Mouse (Mus musculus) telencephalon, adult 2 months (tissue): ENCODE results near the gene Tnfrsf22.
A peak's percentile ranks its signal among the peaks of the same experiment; 100 is the strongest.
"Not testable (repeated sequence)": the region's sequence is repeated elsewhere in the genome, so short reads cannot be mapped to it uniquely, and the experiment has no call there.

Experiments
- DNase-seq: peaks from one replicate; pipeline ENCODE4 v3.0.0-alpha.2; 2011; ENCODE audit warnings: low read depth, low spot score

Tnfrsf22 gene

DNA sequence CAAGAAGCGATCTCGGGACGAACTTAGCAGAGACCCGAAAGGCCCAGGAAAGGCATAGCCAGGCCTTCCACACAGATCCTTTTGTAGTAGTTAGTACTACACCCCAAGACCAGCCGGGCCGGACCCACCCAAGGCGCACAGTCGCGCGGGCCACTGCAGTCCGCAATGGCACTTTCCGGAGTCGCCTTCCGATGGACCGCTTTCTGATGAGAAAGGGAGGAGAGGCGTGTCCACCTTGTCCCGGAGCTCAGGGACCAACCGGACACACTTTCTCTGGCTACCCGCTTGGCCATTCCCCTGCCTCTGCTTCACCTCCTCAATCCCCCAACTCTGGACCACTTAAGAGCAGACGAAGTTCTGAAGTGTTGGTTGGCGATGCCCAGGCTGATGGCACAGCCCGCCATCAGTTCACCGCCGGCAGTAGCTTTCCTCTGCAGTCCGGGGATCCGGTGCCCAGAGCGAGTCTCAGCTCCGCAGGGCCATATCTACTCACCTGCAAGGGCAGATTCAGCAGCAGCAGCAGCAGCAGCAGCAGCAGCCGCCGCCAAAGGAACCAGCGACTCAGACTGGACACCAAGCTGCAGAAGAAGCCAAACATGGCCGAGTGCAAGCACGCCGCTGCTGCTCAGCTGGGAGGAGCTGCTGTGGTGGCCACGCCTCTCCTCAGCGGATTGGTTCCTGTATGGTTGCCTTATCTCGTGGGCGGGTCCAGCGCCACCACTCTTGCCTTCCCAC is at the start of gene Tnfrsf22:
Gene Tnfrsf22 (minus strand): TSS at position 628 of the 735 bp plus-strand sequence.
- peak; percentile 54 for DNase-seq

DNA sequence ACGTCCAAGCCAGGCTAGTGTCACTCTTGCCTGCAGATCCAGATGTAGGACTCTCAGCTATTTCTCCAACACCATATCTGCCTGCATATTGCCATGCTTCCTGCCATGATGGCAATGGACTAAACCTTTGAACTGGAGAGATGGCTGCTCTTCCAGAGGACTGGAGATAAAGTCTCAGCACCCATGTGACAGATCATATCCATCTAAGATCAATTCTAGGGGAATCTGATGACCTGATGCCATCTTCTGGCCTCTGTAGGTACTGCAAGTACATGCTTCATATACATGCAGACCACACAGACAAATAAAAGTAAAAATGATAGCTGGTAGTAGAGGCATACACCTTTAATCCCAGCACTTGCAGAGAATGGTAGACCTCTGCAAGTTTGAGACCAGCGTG is 46.7 kb upstream of the Tnfrsf22 start:
- no peak for DNase-seq

DNA sequence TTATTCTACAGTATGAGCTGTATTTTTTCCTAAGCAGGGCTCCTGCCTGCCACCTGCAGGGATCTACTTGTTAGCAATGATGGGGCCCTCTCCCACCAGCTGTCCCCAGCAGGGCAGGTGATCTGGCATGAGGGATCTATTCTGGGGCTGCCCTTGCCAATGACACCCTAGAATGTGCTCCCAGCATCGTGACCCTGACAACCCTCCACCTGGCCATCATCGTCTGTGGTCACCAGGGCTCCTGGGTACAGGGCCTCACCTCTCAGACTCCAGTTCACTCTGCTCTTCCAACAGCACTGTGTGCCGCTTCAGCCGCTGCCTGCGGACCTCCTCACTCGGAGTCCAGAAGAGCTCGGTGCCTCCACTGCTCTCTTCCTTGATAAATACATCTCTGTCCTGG is 45.1 kb upstream of the Tnfrsf22 start:
- no peak for DNase-seq

DNA sequence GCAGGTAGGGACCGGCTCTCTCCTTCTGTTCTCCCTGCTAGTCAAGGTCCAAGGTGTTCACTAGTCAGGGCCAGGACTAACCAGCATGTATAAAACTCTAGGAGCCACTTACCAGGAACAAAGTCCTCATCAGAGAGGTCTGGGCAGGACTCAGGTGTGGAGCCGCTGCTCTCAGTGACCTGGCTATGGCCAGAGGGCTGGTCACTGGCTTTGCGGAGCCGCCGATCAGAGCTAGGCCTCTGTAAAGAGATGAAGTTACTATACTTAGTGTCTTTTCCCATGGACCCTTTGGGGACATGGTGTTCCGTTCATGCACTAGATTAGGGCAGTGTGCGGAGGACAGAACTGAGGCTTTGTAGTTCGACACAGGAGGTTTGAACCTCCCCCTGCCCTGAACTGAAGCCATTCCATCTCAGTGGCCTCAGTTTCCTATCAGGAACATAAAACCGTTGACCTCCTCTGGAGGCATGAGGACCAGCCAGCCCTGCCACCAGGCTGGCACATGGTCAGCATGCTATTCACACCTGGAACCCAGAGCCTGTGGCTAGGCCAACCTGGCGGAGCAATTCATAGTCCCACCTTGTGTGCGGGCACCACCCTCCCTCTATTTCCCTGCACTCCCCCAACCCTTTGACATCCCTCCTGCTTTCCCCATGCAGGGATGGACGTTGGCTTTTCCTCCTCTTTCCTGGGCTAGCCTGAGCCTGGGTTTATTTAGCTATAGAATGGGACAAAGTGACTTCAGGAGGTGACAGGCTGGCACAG is 43.5 kb upstream of the Tnfrsf22 start:
- DNase-seq, result no peak

- no peak for DNase-seq
Measured at GRCm38 (mm10) chr7:143691909-143692308, 42.4 kb upstream of the Tnfrsf22 start.

DNA sequence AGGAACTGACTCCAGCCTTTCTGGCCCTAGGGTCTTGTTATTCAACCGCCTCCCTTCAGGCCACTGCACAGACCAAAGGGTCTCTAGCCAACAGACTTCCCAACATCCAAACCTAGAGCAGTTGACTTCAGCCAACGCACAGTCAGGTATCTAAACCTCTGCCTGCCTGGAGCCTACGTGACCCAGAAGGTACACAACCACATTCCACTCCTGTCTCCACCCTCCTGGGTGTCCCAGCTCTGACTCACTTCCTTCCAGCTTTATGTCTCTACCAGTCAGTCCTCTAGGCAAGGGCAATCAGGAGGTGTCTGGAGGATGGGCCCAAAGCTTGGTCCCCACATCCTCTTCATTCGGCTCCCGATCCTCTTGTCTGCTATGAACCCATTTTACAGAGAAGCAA is 41.7 kb upstream of the Tnfrsf22 start:
- DNase-seq, result no peak

- DNase-seq, result no peak
Measured at GRCm38 (mm10) chr7:143689946-143690345, 40.5 kb upstream of the Tnfrsf22 start.

- no peak for DNase-seq
Measured at GRCm38 (mm10) chr7:143689481-143689880, 40.0 kb upstream of the Tnfrsf22 start.

DNA sequence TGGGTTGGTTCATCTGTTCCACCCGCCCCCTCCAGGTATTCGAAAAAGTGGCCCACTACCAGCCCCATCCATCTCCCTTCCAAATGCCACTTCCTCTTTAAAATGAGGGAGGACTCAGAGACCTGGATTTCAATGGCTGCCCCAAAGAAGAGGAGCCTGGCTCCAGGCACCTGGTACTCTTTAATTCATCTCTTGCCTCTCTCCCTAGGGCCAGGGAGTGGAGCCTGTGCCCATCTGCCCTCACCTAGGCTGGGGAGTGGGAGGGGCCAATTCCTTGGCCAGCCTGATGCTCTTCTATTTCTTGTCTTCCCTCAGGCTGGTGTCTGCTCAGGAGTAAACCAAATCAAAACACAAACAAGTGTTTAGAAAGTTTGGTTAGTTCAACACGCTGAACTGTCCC is 37.2 kb upstream of the Tnfrsf22 start:
- not testable (repeated sequence) for DNase-seq

GRCm38 (mm10) chr7:143686191-143686590 is 36.7 kb upstream of the Tnfrsf22 start:
- DNase-seq, result not testable (repeated sequence)

DNA sequence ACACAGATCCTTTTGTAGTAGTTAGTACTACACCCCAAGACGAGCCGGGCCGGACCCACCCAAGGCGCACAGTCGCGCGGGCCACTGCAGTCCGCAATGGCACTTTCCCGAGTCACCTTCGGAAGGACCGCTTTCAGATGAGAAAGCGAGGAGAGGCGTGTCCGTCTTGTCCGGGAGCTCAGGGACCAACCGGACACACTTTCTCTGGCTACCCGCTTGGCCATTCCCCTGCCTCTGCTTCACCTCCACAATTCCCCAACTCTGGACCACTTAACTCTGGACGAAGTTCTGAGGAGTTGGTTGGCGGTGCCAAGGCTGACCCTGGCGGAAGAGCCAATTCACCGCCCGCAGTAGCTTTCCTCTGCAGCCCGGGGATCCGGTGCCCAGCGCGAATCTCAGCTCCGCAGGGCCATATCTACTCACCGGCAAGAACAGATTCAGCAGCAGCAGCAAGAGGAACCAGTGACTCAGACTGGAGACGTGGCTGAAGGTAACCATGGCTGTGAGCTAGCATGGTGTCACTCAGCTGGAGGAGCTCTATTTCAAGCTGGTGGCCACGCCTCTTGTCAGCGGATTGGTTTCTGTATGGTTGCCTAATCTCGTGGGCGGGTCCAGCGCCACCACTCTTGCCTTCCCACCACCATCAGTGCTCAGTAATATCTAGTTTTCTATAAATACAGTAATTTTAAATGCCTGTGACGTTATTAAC is 36.1 kb upstream of the Tnfrsf22 start, which contains the start of gene Tnfrsf23:
Gene Tnfrsf23 (minus strand): TSS at position 514 of the 709 bp plus-strand sequence.
- DNase-seq, result peak; percentile 77

GRCm38 (mm10) chr7:143684569-143684968 is 35.1 kb upstream of the Tnfrsf22 start:
- DNase-seq, result not testable (repeated sequence)

GRCm38 (mm10) chr7:143681566-143681965 is 32.1 kb upstream of the Tnfrsf22 start:
- no peak for DNase-seq

- not testable (repeated sequence) for DNase-seq
Measured at GRCm38 (mm10) chr7:143680836-143681235, 31.4 kb upstream of the Tnfrsf22 start.

DNA sequence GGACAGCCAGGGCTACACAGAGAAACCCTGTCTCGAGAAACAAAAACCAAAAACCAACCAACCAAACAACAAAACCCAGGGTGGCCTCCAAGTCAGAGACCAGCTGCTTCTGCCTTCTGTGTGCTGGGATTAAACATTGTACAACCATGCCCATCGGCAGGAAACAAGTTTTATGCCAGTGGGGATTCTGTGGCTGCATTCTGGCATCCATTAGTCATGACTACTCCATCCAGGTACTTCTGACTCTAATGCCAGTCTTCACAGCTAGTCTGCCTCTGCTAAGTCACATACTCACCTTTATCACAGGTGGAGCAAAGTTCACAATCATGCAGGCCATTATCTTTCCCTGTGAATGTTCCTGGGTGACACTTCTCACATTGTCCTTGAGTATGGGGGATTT is 30.2 kb upstream of the Tnfrsf22 start:
- DNase-seq, result not testable (repeated sequence)

GRCm38 (mm10) chr7:143666427-143667311 is 17.2 kb upstream of the Tnfrsf22 start:
- DNase-seq, result no peak

GRCm38 (mm10) chr7:143663470-143663869 is 14.0 kb upstream of the Tnfrsf22 start:
- DNase-seq, result no peak

DNA sequence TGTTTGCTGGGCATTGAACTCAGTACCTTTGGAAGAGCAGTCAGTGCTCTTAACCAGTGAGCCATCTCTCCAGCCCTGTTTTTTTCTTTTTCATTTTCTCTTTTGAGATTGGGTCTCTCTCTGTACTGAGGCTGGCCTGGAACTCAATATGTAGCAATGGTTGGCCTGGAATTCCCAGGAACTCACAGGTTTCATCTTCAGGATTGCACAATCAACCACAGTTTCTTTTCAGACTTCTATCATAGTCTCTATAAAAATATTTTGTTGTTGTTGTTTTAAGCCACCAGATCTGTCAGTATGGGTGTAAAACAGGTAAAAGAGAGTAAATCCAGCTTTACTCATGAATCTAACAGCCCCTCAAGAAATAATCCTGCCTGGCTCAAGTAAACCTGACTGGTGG is 11.3 kb upstream of the Tnfrsf22 start:
- DNase-seq, result no peak

DNA sequence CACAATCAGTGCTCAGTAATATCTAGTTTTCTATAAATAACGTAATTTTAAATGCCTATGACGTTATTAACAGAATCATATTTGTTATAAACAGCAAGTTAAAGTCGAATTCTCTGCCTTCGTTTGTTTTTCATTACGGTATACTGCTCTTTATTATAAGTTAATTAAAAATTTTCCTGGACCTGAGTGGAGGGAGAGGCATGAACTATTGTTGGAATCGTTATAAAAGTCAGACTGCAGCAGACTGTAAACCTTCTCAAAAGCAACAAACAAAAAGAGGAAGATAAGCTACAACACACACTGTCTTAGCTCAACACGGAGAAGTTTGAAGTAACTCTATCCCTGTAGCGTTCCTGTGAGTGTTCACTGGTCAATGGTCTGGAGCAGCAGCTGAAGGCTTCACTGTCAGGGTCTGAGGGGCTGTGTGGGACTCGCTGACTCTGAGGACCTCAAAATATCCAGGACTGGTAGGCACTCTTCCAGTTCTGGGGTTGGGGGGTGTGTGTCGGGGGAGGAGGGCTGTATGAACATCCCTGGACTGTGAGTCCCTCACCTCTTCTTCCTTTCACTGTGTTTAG is 397 bp upstream of the Tnfrsf22 start:
- DNase-seq, result not testable (repeated sequence)

DNA sequence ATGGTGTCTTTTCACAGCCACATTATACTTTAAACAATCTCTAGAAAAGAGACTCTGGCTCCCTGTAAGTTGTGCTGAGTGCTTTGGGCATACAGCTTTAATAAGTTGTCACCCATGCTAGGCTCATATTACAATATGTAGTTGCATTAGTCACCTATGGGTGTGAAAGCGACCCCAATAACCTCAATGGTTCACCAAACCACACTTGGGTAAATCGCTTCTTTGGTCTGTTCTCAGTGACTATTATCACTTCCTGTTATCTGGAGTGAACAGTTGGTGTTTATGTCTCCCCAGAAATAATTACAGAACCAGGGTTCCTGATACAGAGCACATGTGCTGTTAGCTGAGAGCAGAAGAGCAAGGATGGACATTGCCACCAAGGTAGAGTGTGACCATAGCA is 5.5 kb downstream of the Tnfrsf22 start:
- DNase-seq, result not testable (repeated sequence)

DNA sequence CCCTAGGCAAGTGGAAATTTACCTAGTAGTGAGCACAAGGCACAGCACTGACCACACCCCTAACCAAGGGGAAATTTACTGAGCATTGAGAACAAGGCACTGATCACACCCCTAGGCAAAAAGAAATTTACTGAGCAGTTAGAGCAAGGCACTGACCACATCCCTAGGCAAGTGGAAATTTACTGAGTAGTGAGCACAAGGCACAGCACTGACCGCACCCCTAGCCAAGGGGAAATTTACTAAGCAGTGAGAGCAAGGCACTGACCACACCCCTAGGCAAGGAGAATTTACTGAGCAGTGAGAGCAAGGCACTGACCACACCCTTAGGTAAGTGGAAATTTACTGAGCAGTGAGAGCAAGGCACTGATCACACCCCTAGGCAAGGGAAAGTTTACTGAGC is 12.8 kb downstream of the Tnfrsf22 start:
- DNase-seq, result no peak
